In the genomic region with DNA sequence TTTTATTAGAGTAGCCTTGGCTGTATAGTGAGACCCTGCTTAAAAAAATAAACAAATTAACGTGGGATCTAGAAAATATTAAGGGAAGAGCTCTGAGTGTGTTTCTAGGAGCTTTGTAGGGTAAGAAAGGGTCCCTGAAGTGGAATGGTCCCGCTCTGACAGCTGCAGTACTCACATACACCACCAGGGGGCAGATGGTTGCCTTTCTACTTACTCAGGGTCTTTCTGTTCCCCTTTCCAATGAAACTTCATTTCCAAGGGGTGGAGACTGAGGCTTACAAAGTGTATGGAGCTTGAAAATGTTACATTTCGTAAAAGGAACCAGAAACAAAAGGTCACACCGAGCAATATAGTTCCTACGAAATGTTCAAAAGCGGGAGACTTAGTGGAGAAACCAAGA, we compare ENCODE assay signal across 8 mouse cellular contexts. TPM values are rescaled to one million over a fixed set of nuclear protein-coding genes. Genes with fewer than 3 reads are reported as not detected.
DNase-seq lines count a peak whose midpoint lies in the region; ATAC-seq and TF ChIP-seq lines count a peak whose summit lies in the region.

No protein-coding gene starts in this region.

- no peaks in the 10 kb centered on the region for H3K36me3 ChIP-seq in heart, embryonic 11.5 days (ENCODE audit: control insufficient read depth, insufficient read depth, low read length)
- no peaks in the 10 kb centered on the region for H3K36me3 ChIP-seq in testis, adult 2 months (ENCODE audit: control insufficient read depth, insufficient read depth, low read length)

- no peak for TF ChIP-seq POLR2A in testis, adult 2 months (IDR thresholded peaks at IDR 0.05; ENCODE audit: control insufficient read depth, low read depth, low read length)

- WGBS in heart, embryonic 11.5 days (ENCODE audit: insufficient replicate concordance): 10% methylated on average over 6 of the region's 6 CpGs

- no peak for ATAC-seq in heart, embryonic 11.5 days (replicated peaks; ENCODE audit: insufficient number of reproducible peaks, low FRiP score, low TSS enrichment)
- ATAC-seq in monocyte, adult 5-6 weeks (replicated peaks; ENCODE audit: insufficient number of reproducible peaks, low FRiP score, low TSS enrichment, poor library complexity, severe bottlenecking): peak; percentile 72

- peaks cover 21% of the 10 kb centered on the region for H3K4me1 ChIP-seq in heart, embryonic 11.5 days (ENCODE audit: control insufficient read depth, insufficient read depth, low read length)
- peaks cover 13% of the 10 kb centered on the region for H3K4me1 ChIP-seq in testis, adult 2 months (ENCODE audit: control insufficient read depth, insufficient read depth, low read length)

- intact Hi-C loops in heart, postnatal 36 days (cut with DNase I): no loop called here
- intact Hi-C loops in left cerebral cortex, postnatal 4 days (cut with DNase I): no loop called here

- peak; percentile 76 to 92 for DNase-seq in heart, adult 18-20 months
- DNase-seq in T-cell, adult 2 months (ENCODE audit: low spot score): peak; percentile 56
- DNase-seq in embryo, embryonic 9.5 days (ENCODE audit: extremely low spot score): peak; percentile 81
- peak; percentile 79 to 87 for DNase-seq in heart, postnatal 36 days
- peak; percentile 83 for DNase-seq in left cerebral cortex, postnatal 4 days

- no peak overlapping the region for H3K27ac ChIP-seq in heart, embryonic 11.5 days (ENCODE audit: low read depth, low read length)
- no peak overlapping the region for H3K27ac ChIP-seq in testis, adult 2 months (ENCODE audit: control insufficient read depth, insufficient read depth, low read depth, low read length)

- no peak overlapping the region for H3K4me2 ChIP-seq in heart, embryonic 11.5 days

- H3K9me3 ChIP-seq in heart, embryonic 11.5 days (replicated peaks; ENCODE audit: control insufficient read depth, low read length): no peaks in the 10 kb centered on the region

- TF ChIP-seq CTCF in testis, adult 2 months (IDR thresholded peaks at IDR 0.05; ENCODE audit: control insufficient read depth, insufficient read depth, insufficient replicate concordance, low read depth, low read length): peak; percentile 75; the same call in 1 of the 2 replicates

- no peak overlapping the region for H3K9ac ChIP-seq in heart, embryonic 11.5 days (ENCODE audit: low read depth, low read length)

- H3K27me3 ChIP-seq in heart, embryonic 11.5 days (ENCODE audit: control insufficient read depth, insufficient read depth, low read length): peaks cover 7% of the 10 kb centered on the region; the same call in 1 of the 2 replicates
- H3K27me3 ChIP-seq in testis, adult 2 months (ENCODE audit: control insufficient read depth, insufficient read depth, low read length): no peaks in the 10 kb centered on the region

- H3K4me3 ChIP-seq in heart, embryonic 11.5 days (ENCODE audit: low read depth, low read length): no peak overlapping the region
- H3K4me3 ChIP-seq in testis, adult 2 months (ENCODE audit: control insufficient read depth, low read depth, low read length): no peak overlapping the region

RNA-seq across cellular contexts. Expression of a gene that starts 1.6 kb away (rescaled TPM):
- 1 to 10 TPM in 1 of 2 experiments, under 1 TPM in 1; 0.77 to 1.1 TPM for total RNA-seq in heart, adult 18-20 months (2021)
- 2.2 and 2.7 TPM in 2 replicates for polyA plus RNA-seq in heart, embryonic 11.5 days (2014; fragmentation: Nextera tagmentation; extraction: Ambion mirVana)
- total RNA-seq in heart, postnatal 36 days (2021): under 1 TPM; 0.78 to 0.84 TPM
- total RNA-seq in left cerebral cortex, postnatal 4 days (2021): under 1 TPM; 0.42 to 0.46 TPM
- 0.11 to 1.4 TPM (median 0.49 TPM) in 3 replicates for total RNA-seq in monocyte, adult 5-6 weeks (2017)
- polyA plus RNA-seq in testis, adult 2 months (2012; rRNA removed): 26.1 and 27.2 TPM in 2 replicates

RNA-seq across cellular contexts. Expression of a gene that starts 2.9 kb away (rescaled TPM):
- total RNA-seq in heart, adult 18-20 months (2021): 10 to 100 TPM; 21.3 to 22.1 TPM
- polyA plus RNA-seq in heart, embryonic 11.5 days (2014; fragmentation: Nextera tagmentation; extraction: Ambion mirVana): 8.0 and 9.7 TPM in 2 replicates
- 10 to 100 TPM; 25.7 to 27.2 TPM for total RNA-seq in heart, postnatal 36 days (2021)
- 100 to 1,000 TPM; 118 to 119 TPM for total RNA-seq in left cerebral cortex, postnatal 4 days (2021)
- total RNA-seq in monocyte, adult 5-6 weeks (2017): 9.0 to 21.1 TPM (median 9.6 TPM) in 3 replicates
- polyA plus RNA-seq in testis, adult 2 months (2012; rRNA removed): 13.2 and 14.1 TPM in 2 replicates

RNA-seq across cellular contexts. Expression of a gene that starts 46.7 kb away (rescaled TPM):
- 1 to 10 TPM; 2.7 to 2.8 TPM for total RNA-seq in heart, adult 18-20 months (2021)
- polyA plus RNA-seq in heart, embryonic 11.5 days (2014; fragmentation: Nextera tagmentation; extraction: Ambion mirVana): 1.2 TPM in 2 replicates
- total RNA-seq in heart, postnatal 36 days (2021): 1 to 10 TPM; 2.3 to 2.5 TPM
- total RNA-seq in left cerebral cortex, postnatal 4 days (2021): 1 to 10 TPM; 8.5 to 8.8 TPM
- 3.5 to 4.4 TPM (median 4.0 TPM) in 3 replicates for total RNA-seq in monocyte, adult 5-6 weeks (2017)
- 3.0 and 3.7 TPM in 2 replicates for polyA plus RNA-seq in testis, adult 2 months (2012; rRNA removed)

RNA-seq across cellular contexts. Expression of a gene that starts 46.7 kb away (rescaled TPM):
- 10 to 100 TPM; 44.3 to 45.3 TPM for total RNA-seq in heart, adult 18-20 months (2021)
- polyA plus RNA-seq in heart, embryonic 11.5 days (2014; fragmentation: Nextera tagmentation; extraction: Ambion mirVana): 77.0 and 79.0 TPM in 2 replicates
- 10 to 100 TPM; 32.9 to 37.4 TPM for total RNA-seq in heart, postnatal 36 days (2021)
- total RNA-seq in left cerebral cortex, postnatal 4 days (2021): 10 to 100 TPM; 17.9 to 19.0 TPM
- total RNA-seq in monocyte, adult 5-6 weeks (2017): 19.9 to 35.2 TPM (median 23.4 TPM) in 3 replicates
- 61.1 and 62.1 TPM in 2 replicates for polyA plus RNA-seq in testis, adult 2 months (2012; rRNA removed)

RNA-seq across cellular contexts. Expression of a gene that starts 56.1 kb away (rescaled TPM):
- under 1 TPM in 1 of 2 experiments, not detected in 1; 0.18 TPM for total RNA-seq in heart, adult 18-20 months (2021)
- polyA plus RNA-seq in heart, embryonic 11.5 days (2014; fragmentation: Nextera tagmentation; extraction: Ambion mirVana): 0.15 TPM in 1 of 2 replicates, not detected in the other
- not detected for total RNA-seq in heart, postnatal 36 days (2021)
- total RNA-seq in left cerebral cortex, postnatal 4 days (2021): under 1 TPM; 0.90 to 0.91 TPM
- total RNA-seq in monocyte, adult 5-6 weeks (2017): not detected in 3 replicates
- 5.6 and 6.9 TPM in 2 replicates for polyA plus RNA-seq in testis, adult 2 months (2012; rRNA removed)
